Mouse (Mus musculus) MEL (cell line): ENCODE measurements around the gene Pigt. TPM values are rescaled to one million over a fixed set of nuclear protein-coding genes. Genes with fewer than 3 reads are reported as not detected.
A peak's percentile ranks its signal among the peaks of the same experiment; 100 is the strongest.

ENCODE experiments used
- DNase-seq: peaks from one replicate; pipeline ENCODE4 v3.0.0; 2011; ENCODE audit warnings: low read depth, low spot score
- H3K27ac ChIP-seq: 2 replicates; pipeline ENCODE4 v1.5.1; 2012; ENCODE audit warnings: low read depth, mild to moderate bottlenecking, control low read depth, low read length, moderate library complexity; ENCODE audit not compliant: control insufficient read depth
- H3K27me3 ChIP-seq, 2 experiments: fragments of 150-350 bp in 1 of 2; sonication (generic) in 1 of 2; 2 replicates each; pipeline ENCODE4 v1.6.1; 2012; ENCODE audit warnings: low read length in 2 of 2, mild to moderate bottlenecking in 2 of 2, improper control_type of control experiment in 1 of 2, moderate library complexity in 1 of 2; ENCODE audit not compliant: insufficient read depth in 2 of 2, control insufficient read depth in 1 of 2
- H3K36me3 ChIP-seq, 2 experiments: 2 replicates each; pipeline ENCODE4 v1.6.1; 2012 to 2014; ENCODE audit warnings: low read length in 2 of 2, improper control_type of control experiment in 1 of 2, inconsistent platforms in 1 of 2, mild to moderate bottlenecking in 1 of 2; ENCODE audit not compliant: insufficient read depth in 2 of 2, control insufficient read depth in 1 of 2
- H3K4me1 ChIP-seq, 2 experiments: fragments of 150-350 bp in 1 of 2; sonication (generic) in 1 of 2; 2 replicates each; pipeline ENCODE4 v1.6.1; 2012; ENCODE audit warnings: low read length in 2 of 2, improper control_type of control experiment in 1 of 2, mild to moderate bottlenecking in 1 of 2; ENCODE audit not compliant: insufficient read depth in 2 of 2, control insufficient read depth in 1 of 2
- H3K4me3 ChIP-seq, 2 experiments: fragments of 150-350 bp in 1 of 2; sonication (generic) in 1 of 2; 2 replicates each; pipeline ENCODE4 v1.5.1; 2012; ENCODE audit warnings: low read depth in 2 of 2, low read length in 2 of 2, mild to moderate bottlenecking in 2 of 2, moderate library complexity in 2 of 2, control low read depth in 1 of 2, improper control_type of control experiment in 1 of 2; ENCODE audit not compliant: control insufficient read depth in 1 of 2, insufficient read depth in 1 of 2
- H3K79me2 ChIP-seq: 2 replicates; pipeline ENCODE4 v1.6.1; 2012; ENCODE audit warnings: mild to moderate bottlenecking, low read length, moderate library complexity; ENCODE audit not compliant: control insufficient read depth, poor library complexity, insufficient read depth
- H3K9ac ChIP-seq: 2 replicates; pipeline ENCODE4 v1.6.1; 2012; ENCODE audit warnings: low read depth, mild to moderate bottlenecking, control low read depth, low read length, moderate library complexity; ENCODE audit not compliant: control insufficient read depth, poor library complexity, severe bottlenecking
- H3K9me3 ChIP-seq: fragments of 150-350 bp; sonication (generic); replicated peaks from 2 replicates; pipeline ENCODE4 v1.6.1; 2012; ENCODE audit warnings: mild to moderate bottlenecking, low read length, improper control_type of control experiment, moderate library complexity; ENCODE audit not compliant: insufficient read depth
- CHD2 ChIP-seq: IDR thresholded peaks from 2 replicates; pipeline ENCODE4 v1.6.1; 2011; ENCODE audit warnings: low read length, improper control_type of control experiment
- CTCF ChIP-seq, 3 experiments: IDR thresholded peaks in 2 of 3; conservative IDR thresholded peaks in 1 of 3; 2 replicates each; pipeline ENCODE4 v1.5.1; 2011 to 2012; ENCODE audit warnings: low read length in 3 of 3, low read depth in 2 of 3, mild to moderate bottlenecking in 2 of 3, improper control_type of control experiment in 1 of 3, inconsistent platforms in 1 of 3, mixed read lengths in 1 of 3, moderate library complexity in 1 of 3; ENCODE audit not compliant: control insufficient read depth in 1 of 3, insufficient read depth in 1 of 3, poor library complexity in 1 of 3, severe bottlenecking in 1 of 3
- E2F4 ChIP-seq: IDR thresholded peaks from 2 replicates; pipeline ENCODE4 v1.6.1; 2011; ENCODE audit warnings: low read depth, low read length, improper control_type of control experiment, borderline replicate concordance
- ELF1 ChIP-seq: IDR thresholded peaks from 2 replicates; pipeline ENCODE4 v1.6.1; 2014; ENCODE audit warnings: low read depth, mild to moderate bottlenecking, inconsistent platforms, low read length, improper control_type of control experiment, moderate library complexity
- MAX ChIP-seq: IDR thresholded peaks from 2 replicates; pipeline ENCODE4 v1.6.1; 2011; ENCODE audit warnings: low read length, improper control_type of control experiment
- MEF2A ChIP-seq: IDR thresholded peaks from 2 replicates; pipeline ENCODE4 v1.6.1; 2014; ENCODE audit warnings: low read depth, mild to moderate bottlenecking, inconsistent platforms, low read length, improper control_type of control experiment; ENCODE audit not compliant: poor library complexity, insufficient replicate concordance, severe bottlenecking; ENCODE audit errors: extremely low read depth
- MYB ChIP-seq: IDR thresholded peaks from 2 replicates; pipeline ENCODE4 v1.6.1; 2011; ENCODE audit warnings: mild to moderate bottlenecking, low read depth, low read length, improper control_type of control experiment
- MYC ChIP-seq: IDR thresholded peaks from 2 replicates; pipeline ENCODE4 v1.6.1; 2011; ENCODE audit warnings: low read depth, mild to moderate bottlenecking, low read length, improper control_type of control experiment, moderate library complexity
- NELFE ChIP-seq: IDR thresholded peaks from 2 replicates; pipeline ENCODE4 v1.6.1; 2011; ENCODE audit warnings: low read depth, low read length, improper control_type of control experiment
- NRF1 ChIP-seq: IDR thresholded peaks from 2 replicates; pipeline ENCODE4 v1.6.1; 2014; ENCODE audit warnings: low read depth, mild to moderate bottlenecking, inconsistent platforms, low read length, improper control_type of control experiment, moderate library complexity; ENCODE audit not compliant: poor library complexity, insufficient read depth, severe bottlenecking
- POLR2A ChIP-seq, 2 experiments: IDR thresholded peaks; 2 replicates each; pipeline ENCODE4 v1.6.1; 2011 to 2012; ENCODE audit warnings: low read length in 2 of 2, mild to moderate bottlenecking in 2 of 2, control low read depth in 1 of 2, improper control_type of control experiment in 1 of 2, low read depth in 1 of 2, moderate library complexity in 1 of 2; ENCODE audit not compliant: control insufficient read depth in 1 of 2, insufficient read depth in 1 of 2, poor library complexity in 1 of 2
- POLR2AphosphoS2 ChIP-seq: IDR thresholded peaks from 2 replicates; pipeline ENCODE4 v1.6.1; 2011; ENCODE audit warnings: low read length, improper control_type of control experiment
- POLR2AphosphoS5 ChIP-seq: IDR thresholded peaks from 2 replicates; pipeline ENCODE4 v1.6.1; 2012; ENCODE audit warnings: low read depth, borderline replicate concordance, mild to moderate bottlenecking, inconsistent platforms, low read length, moderate library complexity, mixed read lengths
- RCOR1 ChIP-seq: IDR thresholded peaks from 2 replicates; pipeline ENCODE4 v1.6.1; 2012; ENCODE audit warnings: low read depth, mild to moderate bottlenecking, inconsistent platforms, low read length, improper control_type of control experiment
- SIN3A ChIP-seq: IDR thresholded peaks from 2 replicates; pipeline ENCODE4 v1.6.1; 2012; ENCODE audit warnings: low read length, improper control_type of control experiment, inconsistent platforms
- SMC3 ChIP-seq: IDR thresholded peaks from 2 replicates; pipeline ENCODE4 v1.6.1; 2011; ENCODE audit warnings: low read depth, low read length, improper control_type of control experiment
- TAL1 ChIP-seq: IDR thresholded peaks from 2 replicates; pipeline ENCODE4 v1.6.1; 2012; ENCODE audit warnings: mild to moderate bottlenecking, inconsistent platforms, low read length, moderate library complexity, mixed read lengths
- USF2 ChIP-seq, 2 experiments: IDR thresholded peaks; 2 replicates each; pipeline ENCODE4 v1.6.1; 2011 to 2012; ENCODE audit warnings: improper control_type of control experiment in 2 of 2, low read length in 2 of 2, borderline replicate concordance in 1 of 2, inconsistent platforms in 1 of 2, low read depth in 1 of 2, mild to moderate bottlenecking in 1 of 2; ENCODE audit not compliant: insufficient read depth in 1 of 2
- polyA plus RNA-seq, 2 experiments: library from polyadenylated mRNA; stranded (reverse) in 1 of 2; unstranded in 1 of 2; fragments of >175 nt in 1 of 2; fragments of >200 nt in 1 of 2; gene quantifications; 2 replicates each; pipeline versions ENCODE4 v1.2.1 to v1.2.4; 2012; ENCODE audit warnings: low replicate concordance in 2 of 2, low read depth in 1 of 2; ENCODE audit not compliant: insufficient read length in 2 of 2, insufficient read depth in 1 of 2, missing spikeins in 1 of 2
- total RNA-seq: library from RNA; depleted of rRNA; stranded (reverse); fragments of 300-350 nt; gene quantifications from 2 replicates; pipeline ENCODE4 v1.2.3, GENCODE M21; 2012

Gene Pigt
- total and polyA plus RNA-seq, 3 experiments = 39.8 to 115 TPM; not detected in 1

- Histone ChIP-seq H3K4me3 (no peak within 1 kb of the TSS), H3K9me3 (no peaks in the 10 kb centered on the region)
- TF ChIP-seq POLR2AphosphoS5 (no peak), E2F4 (no peak)
- TF ChIP-seq, all 39 proteins: peak for 0
- H3K27ac ChIP-seq = no peak within 1 kb of the TSS
- H3K36me3 ChIP-seq = no peaks in the 10 kb centered on the region; a peak in 1 of 4 replicates
- DNase-seq = no peak
- H3K79me2 ChIP-seq = no peaks in the 10 kb centered on the region
- no peak within 1 kb of the TSS for H3K9ac ChIP-seq
- H3K27me3 ChIP-seq = no peaks in the 10 kb centered on the region
- 0 out of 4 replicates have a peak, but pooled peaks cover 0 to 4% of the 10 kb centered on the region in 2 experiments for H3K4me1 ChIP-seq
Observed at GRCm38 (mm10) chr2:164473624-164474023, 23.7 kb upstream of the Pigt start, which contains the start of gene Trp53tg5. Trp53tg5 (minus strand) TSS chr2:164473724.

- H3K9ac ChIP-seq = peak within 1 kb of the TSS; percentile 71
Observed at GRCm38 (mm10) chr2:164485681-164486257, 11.6 kb upstream of the Pigt start, which contains the start of gene Dbndd2. Dbndd2 (plus strand) TSS chr2:164486106.

GRCm38 (mm10) chr2:164486258-164487114, 10.8 kb upstream of the Pigt start:
- H3K9me3 ChIP-seq = no peaks in the 10 kb centered on the region
- peak; percentile 54 for DNase-seq
- H3K9ac ChIP-seq = peak overlapping the region; percentile 71
- peak overlapping the region; percentile 76 to 86 for H3K4me3 ChIP-seq
- TF ChIP-seq CHD2 (no peak), MYC (no peak), CTCF (IDR thresholded peaks at IDR 0.05 in 2 of 3, conservative IDR thresholded peaks at IDR 0.05 in 1 of 3; ENCODE audit: control insufficient read depth in 1 of 3, insufficient read depth in 1 of 3, low read depth in 2 of 3, low read length in 3 of 3, poor library complexity in 1 of 3, severe bottlenecking in 1 of 3) (no peak), SIN3A (peak; percentile 40; the same call in 1 of the 2 replicates), MEF2A (no peak), ELF1 (0 out of 2 replicates have a peak, but pooled peaks have one; percentile 26), RCOR1 (no peak), TAL1 (no peak), USF2 (IDR thresholded peaks at IDR 0.05; ENCODE audit: borderline replicate concordance in 1 of 2, insufficient read depth in 1 of 2, low read depth in 1 of 2, low read length in 2 of 2) (no peak), MYB (no peak), POLR2AphosphoS2 (no peak), SMC3 (no peak), POLR2A (IDR thresholded peaks at IDR 0.05; ENCODE audit: control insufficient read depth in 1 of 2, insufficient read depth in 1 of 2, low read depth in 1 of 2, low read length in 2 of 2, poor library complexity in 1 of 2) (peak; percentile 37 to 62; a peak in 3 of 4 replicates), NELFE (peak; percentile 25; the same call in 1 of the 2 replicates), NRF1 (peak; percentile 50; the same call in 1 of the 2 replicates)
- peaks cover 4% of the 10 kb centered on the region; the same call in 1 of the 2 replicates for H3K79me2 ChIP-seq
- H3K27ac ChIP-seq = no peak overlapping the region
- H3K36me3 ChIP-seq = peaks cover 3 to 4% of the 10 kb centered on the region in 2 experiments
- H3K4me1 ChIP-seq = peaks cover 4 to 9% of the 10 kb centered on the region in 2 experiments; a peak in 3 of 4 replicates
- no peaks in the 10 kb centered on the region for H3K27me3 ChIP-seq

More at GRCm38 (mm10) chr2:164485681-164486257, 11.6 kb upstream of the Pigt start, which contains the start of gene Dbndd2:
- Histone ChIP-seq H3K27ac (no peak within 1 kb of the TSS), H3K4me3 (peak within 1 kb of the TSS; percentile 76 to 86), H3K9me3 (no peaks in the 10 kb centered on the region), H3K36me3 (peaks cover 3 to 4% of the 10 kb centered on the region in 2 experiments), H3K4me1 (peaks cover 4 to 9% of the 10 kb centered on the region in 2 experiments; a peak in 3 of 4 replicates), H3K79me2 (peaks cover 4% of the 10 kb centered on the region; the same call in 1 of the 2 replicates), H3K27me3 (no peaks in the 10 kb centered on the region)
- DNase-seq = no peak
- TF ChIP-seq NELFE (no peak), MAX (0 out of 2 replicates have a peak, but pooled peaks have one; percentile 19)
